Mouse (Mus musculus) lung, postnatal 0 days (tissue): ENCODE measurements around the gene Klk1b26.

Experiments
- CTCF ChIP-seq: IDR thresholded peaks from 2 replicates; pipeline ENCODE4 v1.5.1; 2016; ENCODE audit warnings: antibody characterized with exemption, mild to moderate bottlenecking
- EP300 ChIP-seq: IDR thresholded peaks from 2 replicates; pipeline ENCODE4 v1.6.1; 2016; ENCODE audit warnings: antibody characterized with exemption, mild to moderate bottlenecking, control low read depth

DNA sequence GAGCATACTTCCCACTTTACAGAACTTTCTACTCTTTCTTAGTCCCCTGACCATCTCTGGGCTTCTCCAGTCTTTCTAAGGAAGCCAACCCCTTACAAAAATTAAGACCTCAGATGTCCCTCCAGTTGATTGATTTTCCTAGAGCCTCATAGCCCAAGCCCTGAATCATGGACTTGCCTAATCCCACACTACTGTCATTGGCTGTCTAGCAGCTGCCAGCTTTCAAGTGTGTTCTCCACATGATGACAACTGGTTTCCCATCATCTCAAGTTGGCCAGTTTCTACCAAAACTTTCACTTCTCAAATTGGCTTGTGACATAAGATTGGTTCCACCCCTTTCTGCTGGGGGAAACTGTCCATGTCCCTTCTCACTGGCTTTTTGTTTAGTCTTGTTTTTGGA lies 7.1 kb upstream of the Klk1b26 start:
- TF ChIP-seq EP300 (no peak), CTCF (no peak)
